Mouse (Mus musculus) cerebellum, adult 2 months (tissue): ENCODE data around the gene Hoga1. TPM values are rescaled to one million over a fixed set of nuclear protein-coding genes. Genes with fewer than 3 reads are reported as not detected.

Experiments used
- DNase-seq, 2 experiments: peaks; one replicate each; pipeline ENCODE4 v3.0.0; 2021
- H3K27ac ChIP-seq: fragments of 200-500 bp; 2 replicates; pipeline ENCODE4 v1.5.1; 2012; ENCODE audit warnings: low read length, control low read depth, inconsistent platforms; ENCODE audit not compliant: insufficient read depth
- H3K27me3 ChIP-seq: fragments of 200-500 bp; 2 replicates; pipeline ENCODE4 v1.6.1; 2012; ENCODE audit warnings: inconsistent platforms, mild to moderate bottlenecking, low read length, moderate library complexity; ENCODE audit not compliant: control insufficient read depth, insufficient read depth
- H3K4me1 ChIP-seq: fragments of 200-500 bp; 2 replicates; pipeline ENCODE4 v1.6.1; 2011; ENCODE audit warnings: low read length; ENCODE audit not compliant: control insufficient read depth, insufficient read depth
- H3K4me3 ChIP-seq: fragments of 200-500 bp; replicated peaks from 2 replicates; pipeline ENCODE3; 2011; ENCODE audit warnings: mild to moderate bottlenecking, low read depth, low read length, control low read depth; ENCODE audit not compliant: insufficient read depth
- CTCF ChIP-seq: fragments of 200-500 bp; IDR thresholded peaks from 2 replicates; pipeline ENCODE4 v1.5.1; 2011; ENCODE audit warnings: low read depth, mild to moderate bottlenecking, control low read depth, low read length, moderate library complexity, borderline replicate concordance; ENCODE audit not compliant: insufficient read depth
- POLR2A ChIP-seq: fragments of 200-500 bp; IDR thresholded peaks from 2 replicates; pipeline ENCODE4 v1.6.1; 2011; ENCODE audit warnings: low read length, control low read depth, borderline replicate concordance; ENCODE audit not compliant: insufficient read depth
- WGBS: fragments of 180-500 bp; shearing (Covaris S2); methylation state at CpG from one replicate; pipeline ENCODE4 v1.1.7; 2018; 5-methylcytosine and 5-hydroxymethylcytosine counted together
- polyA plus RNA-seq: library from polyadenylated mRNA; depleted of rRNA; stranded (reverse); fragments of >200 nt; gene quantifications from 2 replicates; pipeline ENCODE4 v1.2.3, GENCODE M21; 2012

Hoga1 gene
- polyA plus RNA-seq, 1 experiment = 2.4 TPM

GRCm38 (mm10) chr19:42034146-42034775 is 11.1 kb upstream of the Hoga1 start:
- no peak for TF ChIP-seq POLR2A
- TF ChIP-seq CTCF = no peak
- no peak overlapping the region for H3K4me3 ChIP-seq
- no peak overlapping the region for H3K27ac ChIP-seq
- H3K4me1 ChIP-seq = peaks cover 27% of the 10 kb centered on the region
- WGBS = 27% methylated on average over 9 of the region's 9 CpGs
- H3K27me3 ChIP-seq = no peaks in the 10 kb centered on the region
- no peak for DNase-seq

GRCm38 (mm10) chr19:42034881-42035455 is 10.4 kb upstream of the Hoga1 start:
- WGBS = 25% methylated on average over 11 of the region's 11 CpGs
- Histone ChIP-seq H3K4me1 (peaks cover 27% of the 10 kb centered on the region), H3K27me3 (no peaks in the 10 kb centered on the region), H3K27ac (no peak overlapping the region), H3K4me3 (no peak overlapping the region)
- no peak for DNase-seq
- no peak for TF ChIP-seq CTCF
- TF ChIP-seq POLR2A = no peak

- peak; percentile 90 for TF ChIP-seq CTCF
- no peak for TF ChIP-seq POLR2A
- H3K27ac ChIP-seq = no peak within 1 kb of the TSS
- no peaks in the 10 kb centered on the region for H3K27me3 ChIP-seq
- 39% methylated on average over 19 of the region's 19 CpGs for WGBS
- H3K4me3 ChIP-seq = no peak within 1 kb of the TSS
- peaks cover 27% of the 10 kb centered on the region for H3K4me1 ChIP-seq
- DNase-seq = peak; percentile 88 to 92
These were observed 9.8 kb upstream of the Hoga1 start, which contains the start of gene Ankrd2 for GRCm38 (mm10) chr19:42035456-42036248. Gene Ankrd2 (plus strand): TSS chr19:42036000.

GRCm38 (mm10) chr19:42036357-42036756 is 9.1 kb upstream of the Hoga1 start:
- WGBS = 10% methylated on average over 3 of the region's 3 CpGs
- H3K27me3 ChIP-seq = no peaks in the 10 kb centered on the region
- no peak overlapping the region for H3K4me3 ChIP-seq
- H3K4me1 ChIP-seq = peaks cover 27% of the 10 kb centered on the region
- no peak overlapping the region for H3K27ac ChIP-seq
- TF ChIP-seq POLR2A = no peak
- no peak for TF ChIP-seq CTCF
- no peak for DNase-seq

- 63% methylated on average over 11 of the region's 11 CpGs for WGBS
- no peaks in the 10 kb centered on the region for H3K27me3 ChIP-seq
- no peak for DNase-seq
- no peak for TF ChIP-seq POLR2A
- no peak for TF ChIP-seq CTCF
- no peak overlapping the region for H3K27ac ChIP-seq
- no peak overlapping the region for H3K4me3 ChIP-seq
- peaks cover 27% of the 10 kb centered on the region for H3K4me1 ChIP-seq
These were observed 8.2 kb upstream of the Hoga1 start for GRCm38 (mm10) chr19:42037167-42037702.

- no peak for DNase-seq
- Histone ChIP-seq H3K27me3 (no peaks in the 10 kb centered on the region), H3K27ac (no peak overlapping the region), H3K4me1 (peaks cover 27% of the 10 kb centered on the region), H3K4me3 (no peak overlapping the region)
- 78% methylated on average over 12 of the region's 12 CpGs for WGBS
- TF ChIP-seq CTCF (no peak), POLR2A (no peak)
These were observed 7.1 kb upstream of the Hoga1 start for GRCm38 (mm10) chr19:42038310-42038709.

- TF ChIP-seq CTCF = no peak
- no peak for TF ChIP-seq POLR2A
These were observed 1.4 kb upstream of the Hoga1 start for GRCm38 (mm10) chr19:42043988-42044387.

GRCm38 (mm10) chr19:42050251-42050650 is 4.8 kb downstream of the Hoga1 start:
- H3K27ac ChIP-seq = no peak overlapping the region
- no peaks in the 10 kb centered on the region for H3K27me3 ChIP-seq
- WGBS = 69% methylated on average over 1 of the region's 1 CpGs
- no peaks in the 10 kb centered on the region for H3K4me1 ChIP-seq
- no peak for DNase-seq
- no peak overlapping the region for H3K4me3 ChIP-seq
- no peak for TF ChIP-seq POLR2A
- no peak for TF ChIP-seq CTCF

More at GRCm38 (mm10) chr19:42043988-42044387, 1.4 kb upstream of the Hoga1 start:
- WGBS = 100% methylated on average over 6 of the region's 6 CpGs
- no peak overlapping the region for H3K27ac ChIP-seq
- no peaks in the 10 kb centered on the region for H3K4me1 ChIP-seq
- DNase-seq = no peak
- no peak overlapping the region for H3K4me3 ChIP-seq
- H3K27me3 ChIP-seq = no peaks in the 10 kb centered on the region
